Mouse (Mus musculus) lung, postnatal 36 days (tissue): ENCODE measurements around the gene Lgals9.

Experiments used
- DNase-seq: peaks from one replicate; pipeline ENCODE4 v3.0.0; 2022; ENCODE audit warnings: mixed read lengths

Gene Lgals9

DNA sequence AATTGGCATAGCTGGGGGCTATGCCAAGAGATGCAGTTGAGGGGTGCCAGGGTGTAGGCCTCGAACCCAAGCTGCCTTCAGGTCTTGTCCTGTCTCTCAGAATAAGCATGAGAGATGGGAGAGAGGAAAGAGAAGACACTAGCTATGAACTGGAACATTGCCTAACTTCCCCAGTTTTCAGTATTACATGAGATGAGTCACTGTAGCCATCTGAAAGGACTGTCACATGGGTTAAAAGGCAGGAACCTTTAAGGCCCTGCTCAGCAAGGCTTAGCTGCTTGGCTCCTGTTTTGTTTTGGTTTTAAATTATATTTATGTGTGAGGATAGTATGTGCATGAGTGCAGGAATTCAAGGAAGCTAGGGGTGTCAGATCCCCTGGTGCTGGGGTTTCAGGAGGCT lies 68.3 kb downstream of the Lgals9 start:
- no peak for DNase-seq

DNA sequence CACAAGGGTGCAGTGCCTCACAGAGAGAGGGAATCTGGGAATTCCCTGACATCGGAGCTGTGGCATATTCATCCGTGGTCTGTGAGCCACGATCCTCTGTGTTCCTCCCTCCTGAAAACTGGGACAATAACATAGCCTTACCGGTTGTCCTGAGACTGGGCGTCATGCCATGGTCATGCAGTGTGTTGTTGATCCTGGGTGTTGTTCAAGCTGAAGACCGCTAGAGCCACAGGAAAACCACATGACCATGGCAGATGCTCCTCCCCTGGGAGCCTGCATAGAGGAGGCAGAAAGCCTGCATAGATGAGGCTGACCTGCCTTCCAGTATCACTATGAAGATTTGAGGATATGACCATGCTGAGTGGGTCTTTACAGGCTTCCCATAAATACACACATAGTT lies 69.3 kb downstream of the Lgals9 start:
- no peak for DNase-seq
